Mouse (Mus musculus) urinary bladder, postnatal 36 days (tissue): ENCODE data around the gene Hnrnpc.

Experiments used
- DNase-seq, 2 experiments: peaks; one replicate each; pipeline ENCODE4 v3.0.0; 2022; ENCODE audit warnings: low spot score in 2 of 2, mixed read lengths in 1 of 2

Gene Hnrnpc

DNA sequence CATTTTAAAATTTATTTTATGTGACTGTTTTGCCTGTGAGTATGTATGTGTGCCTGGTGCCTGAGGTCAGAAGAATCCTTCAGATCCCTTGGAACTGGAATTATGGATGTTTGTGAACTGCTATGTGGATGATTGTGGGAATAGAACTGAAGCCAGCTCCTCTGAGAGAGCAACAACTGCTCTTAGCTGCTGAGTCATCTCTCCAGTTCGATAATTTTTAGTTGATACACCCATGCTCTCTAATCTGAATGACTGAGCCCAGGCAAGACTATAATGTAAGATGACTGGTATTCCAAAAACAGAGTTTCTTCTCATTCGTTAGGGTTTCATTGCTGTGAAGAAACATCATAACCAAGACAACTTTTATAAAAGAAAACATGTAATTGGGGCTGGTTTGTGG lies 79.7 kb downstream of the Hnrnpc start:
- DNase-seq: no peak
